Comparison of ENCODE assay signal across 27 mouse cellular contexts in genomic region chr10:118678750-118679418, GRCm38 (mm10).
DNase-seq lines count a peak whose midpoint lies in the region; ATAC-seq and TF ChIP-seq lines count a peak whose summit lies in the region.
"Had no signal": no experiment of that assay in that cellular context is flagged by ENCODE, and none has a peak within 500 bp of the region (broad histone marks: within the 10 kb centered on the region; RNA-seq: fewer than 3 reads in every experiment).

No protein-coding gene starts in this region.

- H3K9ac ChIP-seq in hindbrain, embryonic 12.5 days, result no peak overlapping the region
- no peak overlapping the region for H3K9ac ChIP-seq in hindbrain, postnatal 0 days (replicated peaks; ENCODE audit: low read length)
- no peak overlapping the region for H3K9ac ChIP-seq in hindbrain, embryonic 14.5 days
- no peak overlapping the region for H3K9ac ChIP-seq in midbrain, embryonic 13.5 days (replicated peaks)
- H3K9ac ChIP-seq in neural tube, embryonic 14.5 days (replicated peaks; ENCODE audit: low read depth, low read length), result no peak overlapping the region
- H3K9ac ChIP-seq: heart, embryonic 15.5 days; limb, embryonic 15.5 days; liver, embryonic 14.5 days; lung, embryonic 14.5 days had no signal

- no peak overlapping the region for H3K4me2 ChIP-seq in hindbrain, embryonic 12.5 days (replicated peaks)
- H3K4me2 ChIP-seq in hindbrain, postnatal 0 days (ENCODE audit: low read depth, low read length), result no peak overlapping the region
- no peak overlapping the region for H3K4me2 ChIP-seq in hindbrain, embryonic 14.5 days (replicated peaks)
- H3K4me2 ChIP-seq in midbrain, embryonic 13.5 days (replicated peaks), result no peak overlapping the region
- H3K4me2 ChIP-seq in neural tube, embryonic 14.5 days (ENCODE audit: low read depth, low read length), result no peak overlapping the region
- H3K4me2 ChIP-seq: heart, embryonic 15.5 days; limb, embryonic 15.5 days; lung, embryonic 14.5 days had no signal

- no peaks in the 10 kb centered on the region for H3K9me3 ChIP-seq in hindbrain, embryonic 12.5 days (replicated peaks)
- no peaks in the 10 kb centered on the region for H3K9me3 ChIP-seq in hindbrain, postnatal 0 days (ENCODE audit: low read length)
- H3K9me3 ChIP-seq in hindbrain, embryonic 14.5 days (ENCODE audit: control insufficient read depth, low read length), result no peaks in the 10 kb centered on the region
- H3K9me3 ChIP-seq in midbrain, embryonic 13.5 days, result no peaks in the 10 kb centered on the region
- H3K9me3 ChIP-seq in neural tube, embryonic 14.5 days (ENCODE audit: control insufficient read depth, low read length), result no peaks in the 10 kb centered on the region
- H3K9me3 ChIP-seq: forebrain, embryonic 10.5 days; heart, embryonic 15.5 days; limb, embryonic 15.5 days had no signal

- 67% methylated on average over 12 of the region's 12 CpGs for WGBS in hindbrain, embryonic 12.5 days
- WGBS in hindbrain, postnatal 0 days, result 69% methylated on average over 12 of the region's 12 CpGs
- 54% methylated on average over 12 of the region's 12 CpGs for WGBS in hindbrain, embryonic 14.5 days
- 47% methylated on average over 12 of the region's 12 CpGs for whole genome bisulfite sequencing in midbrain, embryonic 13.5 days
- 45% methylated on average over 12 of the region's 12 CpGs for WGBS in neural tube, embryonic 14.5 days

- H3K27me3 ChIP-seq in hindbrain, embryonic 12.5 days, result no peaks in the 10 kb centered on the region
- no peaks in the 10 kb centered on the region for H3K27me3 ChIP-seq in hindbrain, postnatal 0 days (ENCODE audit: insufficient read depth, low read length)
- no peaks in the 10 kb centered on the region for H3K27me3 ChIP-seq in hindbrain, embryonic 14.5 days (ENCODE audit: control insufficient read depth, insufficient read depth, low read length)
- no peaks in the 10 kb centered on the region for H3K27me3 ChIP-seq in midbrain, embryonic 13.5 days
- no peaks in the 10 kb centered on the region for H3K27me3 ChIP-seq in neural tube, embryonic 14.5 days (ENCODE audit: control insufficient read depth, insufficient read depth, low read length)
- H3K27me3 ChIP-seq: CH12.LX; heart, embryonic 15.5 days; limb, embryonic 15.5 days; Patski had no signal

- peak; percentile 42; the same call in 1 of the 2 replicates for ATAC-seq in hindbrain, embryonic 12.5 days (ENCODE audit: low FRiP score)
- ATAC-seq in hindbrain, postnatal 0 days, result no peak
- 0 out of 2 replicates have a peak, but pooled peaks have one; percentile 34 for ATAC-seq in hindbrain, embryonic 14.5 days (ENCODE audit: low FRiP score)
- peak; percentile 64 for ATAC-seq in midbrain, embryonic 13.5 days
- ATAC-seq in neural tube, embryonic 14.5 days (ENCODE audit: low read depth), result no peak; the same call in 1 of the 2 replicates
- ATAC-seq: Patski had no signal

- TF ChIP-seq CTCF in hindbrain, postnatal 0 days (IDR thresholded peaks at IDR 0.05; ENCODE audit: low read depth), result no peak

- H3K27ac ChIP-seq in hindbrain, embryonic 12.5 days, result peak overlapping the region; percentile 44; the same call in 1 of the 2 replicates
- no peak overlapping the region for H3K27ac ChIP-seq in hindbrain, postnatal 0 days
- peak overlapping the region; percentile 21 for H3K27ac ChIP-seq in hindbrain, embryonic 14.5 days
- H3K27ac ChIP-seq in midbrain, embryonic 13.5 days, result peak overlapping the region; percentile 80
- H3K27ac ChIP-seq in neural tube, embryonic 14.5 days (ENCODE audit: low read depth, low read length), result 0 out of 2 replicates have a peak overlapping the region, but pooled peaks have one; percentile 23
- H3K27ac ChIP-seq: forebrain, embryonic 10.5 days; heart, embryonic 15.5 days; limb, embryonic 15.5 days; liver, embryonic 14.5 days had no signal

- DNase-seq in hindbrain, postnatal 0 days (ENCODE audit: low spot score), result no peak
- no peak for DNase-seq in hindbrain, embryonic 14.5 days (ENCODE audit: low spot score)
- DNase-seq in gastrocnemius, postnatal 4 days (ENCODE audit: low spot score in 2 of 2), result no peak
- DNase-seq in urinary bladder, adult 2 months (ENCODE audit: low spot score), result no peak
- DNase-seq: adrenal gland, postnatal 36 days; B cell, adult 2 months; cerebellum, adult 11 months; cerebellum, adult 9-11 months; gastrocnemius, postnatal 25 days; heart, postnatal 36 days; kidney, adult 2 months; kidney, postnatal 10 days; left cerebral cortex, postnatal 4 days; lung, embryonic 14.5 days; lung, postnatal 36 days; right cerebral cortex, postnatal 25 days; thymus, postnatal 14 days had no signal

- no peaks in the 10 kb centered on the region for H3K36me3 ChIP-seq in hindbrain, embryonic 12.5 days
- no peaks in the 10 kb centered on the region for H3K36me3 ChIP-seq in hindbrain, postnatal 0 days (ENCODE audit: insufficient read depth, low read length)
- H3K36me3 ChIP-seq in hindbrain, embryonic 14.5 days (replicated peaks; ENCODE audit: control insufficient read depth, insufficient read depth), result no peaks in the 10 kb centered on the region
- H3K36me3 ChIP-seq in midbrain, embryonic 13.5 days, result no peaks in the 10 kb centered on the region
- no peaks in the 10 kb centered on the region for H3K36me3 ChIP-seq in neural tube, embryonic 14.5 days (ENCODE audit: control insufficient read depth, insufficient read depth, low read length)
- H3K36me3 ChIP-seq: forebrain, embryonic 10.5 days; G1E; heart, embryonic 15.5 days; limb, embryonic 15.5 days had no signal

- peaks cover 10% of the 10 kb centered on the region for H3K4me1 ChIP-seq in hindbrain, embryonic 12.5 days
- no peaks in the 10 kb centered on the region for H3K4me1 ChIP-seq in hindbrain, postnatal 0 days (ENCODE audit: insufficient read depth, low read length)
- H3K4me1 ChIP-seq in hindbrain, embryonic 14.5 days (replicated peaks; ENCODE audit: control insufficient read depth, insufficient read depth, low read length), result peaks cover 13% of the 10 kb centered on the region
- H3K4me1 ChIP-seq in midbrain, embryonic 13.5 days (replicated peaks), result peaks cover 36% of the 10 kb centered on the region
- H3K4me1 ChIP-seq in neural tube, embryonic 14.5 days (ENCODE audit: control insufficient read depth, insufficient read depth, low read length), result 0 out of 2 replicates have a peak, but pooled peaks cover 7% of the 10 kb centered on the region

- H3K4me3 ChIP-seq in hindbrain, embryonic 12.5 days, result no peak overlapping the region
- no peak overlapping the region for H3K4me3 ChIP-seq in hindbrain, postnatal 0 days (ENCODE audit: low read length)
- H3K4me3 ChIP-seq in hindbrain, embryonic 14.5 days (replicated peaks; ENCODE audit: low read length), result no peak overlapping the region
- H3K4me3 ChIP-seq in midbrain, embryonic 13.5 days (replicated peaks), result no peak overlapping the region
- H3K4me3 ChIP-seq in neural tube, embryonic 14.5 days (ENCODE audit: low read depth, low read length), result no peak overlapping the region
- H3K4me3 ChIP-seq: forebrain, embryonic 10.5 days; heart, embryonic 15.5 days; limb, embryonic 15.5 days had no signal

Comparison
In these comparisons a context has a peak if more than half of its experiments do, and no peak if none do; other contexts are left out.
1. ATAC-seq: peak in hindbrain, embryonic 12.5 days (single experiment), hindbrain, embryonic 14.5 days (single experiment) and midbrain, embryonic 13.5 days (single experiment); none in hindbrain, postnatal 0 days (single experiment) and neural tube, embryonic 14.5 days (single experiment).